Mouse (Mus musculus): ENCODE measurements around the gene Zfp280d.

GRCm38 (mm10) chr9:72288210-72288609 is 13.6 kb downstream of the Zfp280d start:
- no peak for TF ChIP-seq POLR2A (IDR thresholded peaks at IDR 0.05; ENCODE audit: borderline replicate concordance, extremely low read depth, low read depth, low read length)
- no peak for TF ChIP-seq CTCF (IDR thresholded peaks at IDR 0.05; ENCODE audit: insufficient read depth, low read length)

Measured in lung, adult 2 months (tissue).